Mouse (Mus musculus) E14TG2a.4 (cell line): ENCODE measurements around the gene Rps4x.

ENCODE experiments used
- CTCF ChIP-seq: conservative IDR thresholded peaks from 2 replicates; pipeline ENCODE4 v1.5.1; 2014; ENCODE audit warnings: low read length
- NANOG ChIP-seq: IDR thresholded peaks from 2 replicates; pipeline ENCODE4 v1.6.1; 2014; ENCODE audit warnings: borderline replicate concordance, low read length, mixed read lengths

GRCm38 (mm10) chrX:102169724-102170123 lies 19.5 kb downstream of the Rps4x start:
- TF ChIP-seq CTCF (no peak), NANOG (no peak)
